Mouse (Mus musculus) stomach, adult 2 months (tissue): ENCODE results near the gene Try10. TPM values are rescaled to one million over a fixed set of nuclear protein-coding genes. Genes with fewer than 3 reads are reported as not detected.

Source experiments
- polyA plus RNA-seq: library from polyadenylated mRNA; depleted of rRNA; stranded (reverse); fragments of >200 nt; gene quantifications from 2 replicates; pipeline ENCODE4 v1.2.3, GENCODE M21; 2012; rRNA removed

Gene Try10
- polyA plus RNA-seq = 27.4 and 63.4 TPM in 2 replicates

GRCm38 (mm10) chr6:41353932-41354331 is at the start of gene Try10:
TSS of gene Try10 (plus strand) at chr6:41354105.

GRCm38 (mm10) chr6:41316741-41317140 is 37.2 kb upstream of the Try10 start, which contains the start of gene Try5:
TSS of gene Try5 (minus strand) at chr6:41316841.

GRCm38 (mm10) chr6:41377578-41377977 is 23.7 kb downstream of the Try10 start, which contains the start of gene Prss3:
TSS of gene Prss3 (minus strand) at chr6:41377678.

GRCm38 (mm10) chr6:41392056-41392455 is 38.2 kb downstream of the Try10 start, which contains the start of gene Gm5771:
TSS of gene Gm5771 (plus strand) at chr6:41392356.

Other genes starting within 250 kb of the Try10 start
- gene Try4, start 51.8 kb upstream of the Try10 start, polyA plus RNA-seq = 62.5 and 205 TPM in 2 replicates
- gene Try5, start 37.3 kb upstream of the Try10 start, polyA plus RNA-seq = 1.8 and 2.2 TPM in 2 replicates
- 0.43 and 0.90 TPM in 2 replicates for gene Prss3, start 23.6 kb downstream of the Try10 start, polyA plus RNA-seq
- gene Gm5771, start 38.3 kb downstream of the Try10 start, polyA plus RNA-seq = 0.13 and 0.73 TPM in 2 replicates
- not detected in 2 replicates for gene Gm10334, start 92.0 kb downstream of the Try10 start, polyA plus RNA-seq
- gene Prss1, start 104.8 kb downstream of the Try10 start, polyA plus RNA-seq = 0.16 and 0.97 TPM in 2 replicates
- 0.46 and 2.7 TPM in 2 replicates for gene Prss2, start 167.7 kb downstream of the Try10 start, polyA plus RNA-seq